Mouse (Mus musculus) forebrain, embryonic 14.5 days (tissue): Measurements from ENCODE around the gene Olfr1002. TPM values are rescaled to one million over a fixed set of nuclear protein-coding genes. Genes with fewer than 3 reads are reported as not detected.
"Not testable (repeated sequence)": the region's sequence is repeated elsewhere in the genome, so short reads cannot be mapped to it uniquely, and the experiment has no call there.

ENCODE experiments used
- ATAC-seq: fragments of 200-750 bp; cut with Nextera tagmentation; 2 replicates; pipeline ENCODE4 v1.8.0; 2017; ENCODE audit warnings: mild to moderate bottlenecking, moderate library complexity
- DNase-seq: peaks from one replicate; pipeline ENCODE4 v3.0.0-alpha.2; 2015; ENCODE audit warnings: low spot score
- H3K27ac ChIP-seq: fragments of 300-500 bp; sonication (generic); 2 replicates; pipeline ENCODE4 v1.5.1; 2014; ENCODE audit warnings: low read depth, mild to moderate bottlenecking, control low read depth, low read length, moderate library complexity
- H3K27me3 ChIP-seq: fragments of 300-500 bp; sonication (generic); replicated peaks from 2 replicates; pipeline ENCODE4 v1.6.1; 2014; ENCODE audit warnings: low read length, control low read depth, mixed read lengths; ENCODE audit not compliant: control insufficient read depth, insufficient read depth
- H3K36me3 ChIP-seq: fragments of 300-500 bp; sonication (generic); 2 replicates; pipeline ENCODE4 v1.6.1; 2014; ENCODE audit warnings: low read length, control low read depth; ENCODE audit not compliant: control insufficient read depth, insufficient read depth
- H3K4me1 ChIP-seq: fragments of 300-500 bp; sonication (generic); 2 replicates; pipeline ENCODE4 v1.6.1; 2014; ENCODE audit warnings: antibody characterized with exemption, low read length, control low read depth; ENCODE audit not compliant: control insufficient read depth, insufficient read depth
- H3K4me2 ChIP-seq: fragments of 300-500 bp; sonication (generic); 2 replicates; pipeline ENCODE4 v1.6.1; 2014; ENCODE audit warnings: mild to moderate bottlenecking, control low read depth, low read length
- H3K4me3 ChIP-seq: fragments of 300-500 bp; sonication (generic); 2 replicates; pipeline ENCODE4 v1.5.1; 2014; ENCODE audit warnings: low read depth, low read length, control low read depth
- H3K9ac ChIP-seq: fragments of 300-500 bp; sonication (generic); 2 replicates; pipeline ENCODE4 v1.6.1; 2014; ENCODE audit warnings: mild to moderate bottlenecking, low read length, control low read depth, moderate library complexity
- H3K9me3 ChIP-seq: fragments of 300-500 bp; sonication (generic); replicated peaks from 2 replicates; pipeline ENCODE4 v1.6.1; 2016; ENCODE audit warnings: low read length, control low read depth, mixed read lengths; ENCODE audit not compliant: control insufficient read depth
- WGBS: fragments of 180-500 bp; shearing (Covaris S2); extraction: QIAGEN DNeasy Blood & Tissue Kit; methylation state at CpG from one replicate; pipeline ENCODE4 v1.1.7; 2014; 5-methylcytosine and 5-hydroxymethylcytosine counted together
- polyA plus RNA-seq: library from polyadenylated mRNA; unstranded; fragments of >200 nt; fragmentation: Nextera tagmentation; extraction: Ambion mirVana; gene quantifications from 2 replicates; pipeline ENCODE4 v1.2.1, GENCODE M21; 2014

The Olfr1002 gene
- polyA plus RNA-seq = not detected in 2 replicates

DNA sequence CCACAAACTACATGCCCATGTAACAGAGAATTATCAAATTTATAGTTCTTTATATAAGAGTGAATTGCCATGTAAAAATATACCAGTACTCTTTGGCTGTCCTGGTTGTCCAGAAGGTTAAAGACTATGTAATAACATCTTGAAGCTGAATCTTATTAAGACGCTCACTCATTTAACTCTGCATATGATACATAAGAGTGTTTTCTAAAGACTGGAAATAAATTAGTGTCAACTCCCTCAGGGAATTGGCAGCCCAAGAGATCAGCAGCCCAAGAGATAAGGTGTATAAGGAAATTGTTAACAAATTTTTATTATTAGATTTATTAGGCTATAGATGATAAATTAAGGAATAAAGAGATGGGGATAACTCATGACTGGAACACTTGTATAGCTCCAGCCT lies at the start of gene Olfr1002:
TSS of gene Olfr1002 (minus strand) at position 101 of the 400 bp plus-strand sequence.
- WGBS = 92% methylated on average over 1 of the region's 1 CpGs
- DNase-seq = no peak

DNA sequence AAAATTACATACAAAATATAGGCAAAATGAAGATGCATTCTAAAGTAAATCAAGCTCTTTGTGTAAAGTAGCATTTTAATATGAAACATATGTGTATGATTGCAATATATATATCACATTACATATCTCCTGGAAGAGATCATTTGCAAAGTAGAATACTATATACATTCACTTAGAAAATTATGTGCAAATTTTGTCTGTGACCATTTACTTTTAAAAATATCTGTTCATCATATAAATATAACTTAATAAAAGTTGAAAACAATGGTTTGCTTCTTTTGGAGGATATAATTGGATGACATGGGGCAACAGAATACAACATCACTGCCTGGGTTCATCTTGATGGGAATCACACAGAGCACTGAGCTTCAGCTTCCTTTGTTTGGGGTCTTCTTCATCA lies 38.6 kb upstream of the Olfr1002 start, which contains the start of gene Olfr1008:
TSS of gene Olfr1008 (plus strand) at position 301 of the 400 bp plus-strand sequence.
- ATAC-seq = no peak
- no peaks in the 10 kb centered on the region for H3K27me3 ChIP-seq
- no peaks in the 10 kb centered on the region for H3K4me1 ChIP-seq

More for the DNA sequence above, at the start of gene Olfr1002:
- H3K4me3 ChIP-seq = no peak within 1 kb of the TSS
- H3K27ac ChIP-seq = no peak within 1 kb of the TSS
- no peak within 1 kb of the TSS for H3K4me2 ChIP-seq
- no peaks in the 10 kb centered on the region for H3K36me3 ChIP-seq
- H3K4me1 ChIP-seq = no peaks in the 10 kb centered on the region
- ATAC-seq = no peak
- no peaks in the 10 kb centered on the region for H3K27me3 ChIP-seq
- no peaks in the 10 kb centered on the region for H3K9me3 ChIP-seq
- no peak within 1 kb of the TSS for H3K9ac ChIP-seq

DNA sequence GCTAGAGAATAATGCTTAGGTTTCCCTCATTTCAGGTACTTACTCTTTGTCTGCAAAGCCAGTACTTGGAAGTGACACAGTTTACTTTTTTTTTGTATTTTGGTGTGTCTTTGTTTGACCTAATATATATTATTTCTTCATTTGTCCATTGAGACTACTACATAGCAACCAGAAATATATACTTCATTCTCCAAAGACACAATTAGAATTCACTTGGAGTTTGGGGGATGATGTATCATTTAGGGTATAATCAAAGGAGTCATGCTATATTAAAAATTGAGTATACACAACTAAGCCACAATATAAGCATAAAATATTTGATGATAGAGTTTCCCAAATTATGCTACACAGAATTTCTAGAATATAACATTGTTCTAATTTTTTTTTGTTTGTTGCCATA lies 28.2 kb upstream of the Olfr1002 start, which contains the start of gene Olfr1006:
TSS of gene Olfr1006 (minus strand) at position 101 of the 400 bp plus-strand sequence.
- no peak within 1 kb of the TSS for H3K9ac ChIP-seq
- DNase-seq = no peak
- no peaks in the 10 kb centered on the region for H3K36me3 ChIP-seq
- H3K27ac ChIP-seq = no peak within 1 kb of the TSS
- no peak for ATAC-seq
- no peaks in the 10 kb centered on the region for H3K9me3 ChIP-seq
- H3K4me2 ChIP-seq = no peak within 1 kb of the TSS
- H3K4me1 ChIP-seq = no peaks in the 10 kb centered on the region
- no peaks in the 10 kb centered on the region for H3K27me3 ChIP-seq
- no peak within 1 kb of the TSS for H3K4me3 ChIP-seq

More for the DNA sequence above, 38.6 kb upstream of the Olfr1002 start, which contains the start of gene Olfr1008:
- H3K9ac ChIP-seq = no peak within 1 kb of the TSS
- no peak for DNase-seq
- H3K27ac ChIP-seq = no peak within 1 kb of the TSS
- H3K4me2 ChIP-seq = no peak within 1 kb of the TSS
- no peaks in the 10 kb centered on the region for H3K9me3 ChIP-seq
- no peak within 1 kb of the TSS for H3K4me3 ChIP-seq
- H3K36me3 ChIP-seq = no peaks in the 10 kb centered on the region

DNA sequence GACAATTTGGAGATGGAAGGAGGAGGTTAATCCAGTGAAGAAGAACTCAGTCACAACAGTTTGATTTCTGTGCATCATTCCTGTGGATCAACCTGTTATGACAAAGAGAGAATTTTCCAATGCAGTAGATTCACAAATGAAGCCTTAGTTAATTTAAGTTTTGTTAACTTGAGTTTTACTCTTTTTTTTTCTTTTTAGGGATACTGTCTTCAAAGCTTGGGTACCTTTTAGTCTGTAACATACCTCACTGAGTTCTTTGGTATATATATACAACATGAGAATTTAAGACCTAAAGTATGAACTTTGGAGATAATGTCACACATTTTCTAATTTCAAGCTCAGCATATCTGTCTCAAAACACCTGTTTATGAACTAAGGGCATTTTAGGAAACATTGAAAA lies 13.9 kb upstream of the Olfr1002 start, which contains the start of gene Olfr154:
TSS of gene Olfr154 (minus strand) at position 101 of the 400 bp plus-strand sequence.
- DNase-seq, H3K9ac ChIP-seq, H3K4me1 ChIP-seq, H3K27me3 ChIP-seq, ATAC-seq, H3K4me2 ChIP-seq, H3K27ac ChIP-seq, H3K36me3 ChIP-seq, H3K4me3 ChIP-seq, H3K9me3 ChIP-seq: not testable (repeated sequence)

DNA sequence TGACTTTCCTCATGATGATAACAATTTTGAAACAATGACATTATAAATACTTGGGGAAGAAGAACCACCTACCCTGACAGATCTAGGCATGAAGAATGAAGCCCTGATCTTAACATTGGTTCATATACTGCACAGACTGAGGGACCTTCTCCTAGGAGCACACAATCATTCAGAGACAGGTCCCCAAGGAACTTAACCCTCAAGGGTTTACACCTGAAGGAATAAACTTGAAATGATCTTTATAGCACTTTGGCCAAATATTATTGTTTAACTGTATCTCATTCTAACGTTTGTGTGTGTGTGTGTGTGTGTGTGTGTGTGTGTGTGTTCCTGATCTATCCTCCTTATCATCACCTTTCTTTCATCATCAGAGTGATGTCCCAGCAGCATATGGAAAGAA lies 38.7 kb downstream of the Olfr1002 start, which contains the start of gene Olfr1000:
TSS of gene Olfr1000 (minus strand) at position 101 of the 400 bp plus-strand sequence.
- ATAC-seq = no peak
- Histone ChIP-seq H3K27ac (no peak within 1 kb of the TSS), H3K4me1 (no peaks in the 10 kb centered on the region), H3K36me3 (no peaks in the 10 kb centered on the region), H3K9me3 (no peaks in the 10 kb centered on the region), H3K9ac (no peak within 1 kb of the TSS), H3K4me2 (no peak within 1 kb of the TSS), H3K4me3 (no peak within 1 kb of the TSS), H3K27me3 (no peaks in the 10 kb centered on the region)
- 83% methylated on average over 1 of the region's 1 CpGs for WGBS
- DNase-seq = no peak

Other genes starting within 250 kb of the Olfr1002 start
- not detected in 2 replicates for gene Olfr992, start 241.2 kb downstream of the Olfr1002 start, polyA plus RNA-seq
- not detected in 2 replicates for gene Olfr993, start 235.8 kb downstream of the Olfr1002 start, polyA plus RNA-seq
- gene Olfr994, start 214.3 kb downstream of the Olfr1002 start, polyA plus RNA-seq = not detected in 2 replicates
- gene Olfr995, start 207.1 kb downstream of the Olfr1002 start, polyA plus RNA-seq = not detected in 2 replicates
- 0.08 and 0.12 TPM in 2 replicates for gene 4833423E24Rik, start 131.7 kb downstream of the Olfr1002 start, polyA plus RNA-seq
- gene Olfr996, start 71.5 kb downstream of the Olfr1002 start, polyA plus RNA-seq = not detected in 2 replicates
- gene Olfr998, start 61.8 kb downstream of the Olfr1002 start, polyA plus RNA-seq = not detected in 2 replicates
- not detected in 2 replicates for gene Olfr1000, start 38.8 kb downstream of the Olfr1002 start, polyA plus RNA-seq
- gene Olfr154, start 13.8 kb upstream of the Olfr1002 start, polyA plus RNA-seq = not detected in 2 replicates
- gene Olfr1006, start 28.1 kb upstream of the Olfr1002 start, polyA plus RNA-seq = not detected in 2 replicates
- gene Olfr1008, start 38.7 kb upstream of the Olfr1002 start, polyA plus RNA-seq = not detected in 2 replicates
- gene Olfr1009, start 64.7 kb upstream of the Olfr1002 start, polyA plus RNA-seq = not detected in 2 replicates
- gene Olfr1012, start 112.1 kb upstream of the Olfr1002 start, polyA plus RNA-seq = not detected in 2 replicates
- not detected in 2 replicates for gene Olfr1013, start 116.4 kb upstream of the Olfr1002 start, polyA plus RNA-seq
- not detected in 2 replicates for gene Olfr1014, start 122.0 kb upstream of the Olfr1002 start, polyA plus RNA-seq
- not detected in 2 replicates for gene Olfr1015, start 131.3 kb upstream of the Olfr1002 start, polyA plus RNA-seq
- gene Olfr1016, start 151.8 kb upstream of the Olfr1002 start, polyA plus RNA-seq = not detected in 2 replicates
- not detected in 2 replicates for gene Olfr1018, start 167.8 kb upstream of the Olfr1002 start, polyA plus RNA-seq
- gene Olfr1019, start 194.8 kb upstream of the Olfr1002 start, polyA plus RNA-seq = not detected in 2 replicates
- not detected in 2 replicates for gene Olfr1020, start 196.3 kb upstream of the Olfr1002 start, polyA plus RNA-seq
- not detected in 2 replicates for gene Olfr1022, start 217.9 kb upstream of the Olfr1002 start, polyA plus RNA-seq
- gene Olfr1023, start 234.9 kb upstream of the Olfr1002 start, polyA plus RNA-seq = not detected in 2 replicates